ENCODE assay signal across 8 mouse cellular contexts in the genomic region with DNA sequence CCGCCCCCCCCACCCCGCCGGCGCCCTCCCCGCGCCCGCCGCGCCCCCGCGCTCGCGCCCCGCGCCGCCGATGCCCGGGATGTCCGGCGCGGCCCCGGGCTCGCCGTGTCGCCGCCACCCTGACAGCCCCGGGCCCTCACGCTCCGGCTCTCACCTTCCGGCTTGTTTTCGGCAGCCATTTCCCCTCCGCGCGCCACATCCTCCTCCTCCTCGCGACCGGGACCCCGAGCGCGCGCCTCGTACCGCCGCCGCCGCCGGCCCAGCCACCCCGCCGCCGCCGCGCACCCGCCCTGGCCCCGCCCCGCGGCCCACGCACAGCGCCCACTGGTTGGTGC. TPM values are rescaled to one million over a fixed set of nuclear protein-coding genes. Genes with fewer than 3 reads are reported as not detected.
DNase-seq lines count a peak whose midpoint lies in the region; ATAC-seq and TF ChIP-seq lines count a peak whose summit lies in the region.

No protein-coding gene starts in this region.

- peak overlapping the region; percentile 88 for H3K9ac ChIP-seq in heart, embryonic 15.5 days
- peak overlapping the region; percentile 72 for H3K9ac ChIP-seq in forebrain, embryonic 11.5 days (ENCODE audit: low read length)
- peak overlapping the region; percentile 86 for H3K9ac ChIP-seq in liver, embryonic 11.5 days (ENCODE audit: low read depth, low read length)

- peaks cover 29% of the 10 kb centered on the region for H3K4me1 ChIP-seq in heart, embryonic 15.5 days (replicated peaks)
- H3K4me1 ChIP-seq in E14TG2a.4 (replicated peaks; ENCODE audit: low read depth, low read length): peaks cover 41% of the 10 kb centered on the region
- 0 out of 2 replicates have a peak, but pooled peaks cover 2% of the 10 kb centered on the region for H3K4me1 ChIP-seq in forebrain, embryonic 11.5 days (replicated peaks; ENCODE audit: control insufficient read depth, insufficient read depth, low read length)
- peaks cover 38% of the 10 kb centered on the region for H3K4me1 ChIP-seq in liver, embryonic 11.5 days (replicated peaks; ENCODE audit: control insufficient read depth, insufficient read depth, low read length)

- under 1% methylated on average over 49 of the region's 58 CpGs for WGBS in heart, embryonic 15.5 days
- 0% methylated on average over 10 of the region's 58 CpGs for WGBS in forebrain, embryonic 11.5 days
- 0% methylated on average over 34 of the region's 58 CpGs for WGBS in liver, embryonic 11.5 days

- H3K4me3 ChIP-seq in heart, embryonic 15.5 days: peak overlapping the region; percentile 88
- peak overlapping the region; percentile 87 for H3K4me3 ChIP-seq in E14TG2a.4 (replicated peaks; ENCODE audit: low read length)
- H3K4me3 ChIP-seq in forebrain, embryonic 11.5 days (ENCODE audit: low read depth, low read length): peak overlapping the region; percentile 94
- peak overlapping the region; percentile 89 for H3K4me3 ChIP-seq in liver, embryonic 11.5 days (ENCODE audit: low read depth, low read length)

- no peaks in the 10 kb centered on the region for H3K27me3 ChIP-seq in heart, embryonic 15.5 days
- H3K27me3 ChIP-seq in E14TG2a.4 (ENCODE audit: insufficient read depth, low read length): no peaks in the 10 kb centered on the region
- H3K27me3 ChIP-seq in forebrain, embryonic 11.5 days (ENCODE audit: control insufficient read depth, insufficient read depth, low read length): no peaks in the 10 kb centered on the region
- H3K27me3 ChIP-seq in liver, embryonic 11.5 days (replicated peaks; ENCODE audit: control insufficient read depth, insufficient read depth, low read length): no peaks in the 10 kb centered on the region

- H3K4me2 ChIP-seq in heart, embryonic 15.5 days: peak overlapping the region; percentile 94
- H3K4me2 ChIP-seq in forebrain, embryonic 11.5 days (ENCODE audit: low read depth, low read length, severe bottlenecking): peak overlapping the region; percentile 94; the same call in 1 of the 2 replicates
- peak overlapping the region; percentile 97 for H3K4me2 ChIP-seq in liver, embryonic 11.5 days

- ATAC-seq in heart, embryonic 15.5 days (replicated peaks; ENCODE audit: insufficient number of reproducible peaks, insufficient read depth, low FRiP score, low read depth): 0 out of 2 replicates have a peak, but pooled peaks have one; percentile 0
- no peak for ATAC-seq in forebrain, embryonic 11.5 days (replicated peaks; ENCODE audit: low FRiP score)
- ATAC-seq in liver, embryonic 11.5 days (replicated peaks; ENCODE audit: low FRiP score): no peak

- no peaks in the 10 kb centered on the region for H3K9me3 ChIP-seq in heart, embryonic 15.5 days (replicated peaks)
- no peaks in the 10 kb centered on the region for H3K9me3 ChIP-seq in E14TG2a.4 (ENCODE audit: low read length)
- no peaks in the 10 kb centered on the region for H3K9me3 ChIP-seq in forebrain, embryonic 11.5 days (ENCODE audit: control insufficient read depth, low read length)
- H3K9me3 ChIP-seq in liver, embryonic 11.5 days (ENCODE audit: control insufficient read depth, low read length): no peaks in the 10 kb centered on the region

- peak overlapping the region; percentile 90 for H3K27ac ChIP-seq in heart, embryonic 15.5 days
- peak overlapping the region; percentile 31; the same call in 1 of the 2 replicates for H3K27ac ChIP-seq in forebrain, embryonic 11.5 days (ENCODE audit: low read depth, low read length)
- peak overlapping the region; percentile 83 for H3K27ac ChIP-seq in liver, embryonic 11.5 days (ENCODE audit: low read depth, low read length)

- no peaks in the 10 kb centered on the region for H3K36me3 ChIP-seq in heart, embryonic 15.5 days
- H3K36me3 ChIP-seq in E14TG2a.4 (ENCODE audit: insufficient read depth, low read length): peaks cover 22% of the 10 kb centered on the region
- H3K36me3 ChIP-seq in forebrain, embryonic 11.5 days (ENCODE audit: control insufficient read depth, insufficient read depth, low read length): no peaks in the 10 kb centered on the region
- no peaks in the 10 kb centered on the region for H3K36me3 ChIP-seq in liver, embryonic 11.5 days (ENCODE audit: control insufficient read depth, insufficient read depth, low read length)

- DNase-seq in heart, postnatal 4 days: no peak
- DNase-seq in forebrain, embryonic 11.5 days (ENCODE audit: low spot score): no peak
- DNase-seq in liver, embryonic 11.5 days (ENCODE audit: low spot score): no peak
- no peak for DNase-seq in cerebellum, adult 9-11 months
- DNase-seq in gastrocnemius, postnatal 10 days: no peak
- no peak for DNase-seq in spleen, postnatal 36 days (ENCODE audit: low spot score in 2 of 2)

- no peak for TF ChIP-seq CTCF in E14TG2a.4 (conservative IDR thresholded peaks at IDR 0.05; ENCODE audit: low read length)

RNA-seq across cellular contexts. Expression of a gene that starts 0.2 kb away (rescaled TPM):
- 116 and 165 TPM in 2 replicates for polyA plus RNA-seq in heart, embryonic 15.5 days (2015; fragmentation: Nextera tagmentation; extraction: Ambion mirVana)
- total RNA-seq in heart, postnatal 4 days (2021): 100 to 1,000 TPM; 152 to 172 TPM
- polyA plus RNA-seq in forebrain, embryonic 11.5 days (2014; fragmentation: Nextera tagmentation; extraction: Ambion mirVana): 140 and 142 TPM in 2 replicates
- polyA plus RNA-seq in liver, embryonic 11.5 days (2014; fragmentation: Nextera tagmentation; extraction: Ambion mirVana): 72.5 and 93.9 TPM in 2 replicates
- 10 to 100 TPM; 71.6 to 82.8 TPM for total RNA-seq in gastrocnemius, postnatal 10 days (2021)

Comparison
In these comparisons a context has a peak if more than half of its experiments do, and no peak if none do; other contexts are left out.
1. H3K27ac ChIP-seq: peak in every context shown above with its lines; median percentile 90 in heart, embryonic 15.5 days; 83 in liver, embryonic 11.5 days; 31 in forebrain, embryonic 11.5 days.